Mouse (Mus musculus) heart, embryonic 16.5 days (tissue): ENCODE results near the gene Zfhx2. TPM values are rescaled to one million over a fixed set of nuclear protein-coding genes. Genes with fewer than 3 reads are reported as not detected.

ENCODE experiments used
- ATAC-seq: fragments of 200-750 bp; cut with Nextera tagmentation; replicated peaks from 2 replicates; pipeline ENCODE4 v1.8.0; 2017; ENCODE audit warnings: moderate number of reproducible peaks; ENCODE audit not compliant: insufficient read depth, low FRiP score; ENCODE audit errors: extremely low read depth
- H3K27ac ChIP-seq: fragments of 300-500 bp; sonication (generic); 2 replicates; pipeline ENCODE4 v1.5.1; 2014; ENCODE audit warnings: mild to moderate bottlenecking, low read length, control low read depth, moderate library complexity
- H3K27me3 ChIP-seq: fragments of 300-500 bp; sonication (generic); 2 replicates; pipeline ENCODE4 v1.6.1; 2014; ENCODE audit warnings: low read length, mixed read lengths; ENCODE audit not compliant: control insufficient read depth, insufficient read depth
- H3K36me3 ChIP-seq: fragments of 300-500 bp; sonication (generic); 2 replicates; pipeline ENCODE4 v1.6.1; 2014; ENCODE audit not compliant: control insufficient read depth, insufficient read depth
- H3K4me1 ChIP-seq: fragments of 300-500 bp; sonication (generic); 2 replicates; pipeline ENCODE4 v1.6.1; 2014; ENCODE audit warnings: low read length, mixed read lengths; ENCODE audit not compliant: control insufficient read depth, insufficient read depth
- H3K4me2 ChIP-seq: fragments of 300-500 bp; sonication (generic); 2 replicates; pipeline ENCODE4 v1.6.1; 2014; ENCODE audit warnings: low read depth, mild to moderate bottlenecking, control low read depth, low read length
- H3K4me3 ChIP-seq: fragments of 300-500 bp; sonication (generic); 2 replicates; pipeline ENCODE4 v1.5.1; 2014; ENCODE audit warnings: mild to moderate bottlenecking, control low read depth, low read length
- H3K9ac ChIP-seq: fragments of 300-500 bp; sonication (generic); 2 replicates; pipeline ENCODE4 v1.6.1; 2014; ENCODE audit warnings: low read length, control low read depth
- H3K9me3 ChIP-seq: fragments of 300-500 bp; sonication (generic); replicated peaks from 2 replicates; pipeline ENCODE4 v1.6.1; 2016; ENCODE audit warnings: low read length; ENCODE audit not compliant: control insufficient read depth
- WGBS: fragments of 180-500 bp; shearing (Covaris S2); extraction: QIAGEN DNeasy Blood & Tissue Kit; methylation state at CpG from one replicate; pipeline ENCODE4 v1.1.7; 2014; 5-methylcytosine and 5-hydroxymethylcytosine counted together
- polyA plus RNA-seq: library from polyadenylated mRNA; unstranded; fragments of >200 nt; fragmentation: Nextera tagmentation; extraction: Ambion mirVana; gene quantifications from 2 replicates; pipeline ENCODE4 v1.2.1, GENCODE M21; 2015

The Zfhx2 gene
- polyA plus RNA-seq, 1 experiment from 2014 or later: 2.5 TPM

DNA sequence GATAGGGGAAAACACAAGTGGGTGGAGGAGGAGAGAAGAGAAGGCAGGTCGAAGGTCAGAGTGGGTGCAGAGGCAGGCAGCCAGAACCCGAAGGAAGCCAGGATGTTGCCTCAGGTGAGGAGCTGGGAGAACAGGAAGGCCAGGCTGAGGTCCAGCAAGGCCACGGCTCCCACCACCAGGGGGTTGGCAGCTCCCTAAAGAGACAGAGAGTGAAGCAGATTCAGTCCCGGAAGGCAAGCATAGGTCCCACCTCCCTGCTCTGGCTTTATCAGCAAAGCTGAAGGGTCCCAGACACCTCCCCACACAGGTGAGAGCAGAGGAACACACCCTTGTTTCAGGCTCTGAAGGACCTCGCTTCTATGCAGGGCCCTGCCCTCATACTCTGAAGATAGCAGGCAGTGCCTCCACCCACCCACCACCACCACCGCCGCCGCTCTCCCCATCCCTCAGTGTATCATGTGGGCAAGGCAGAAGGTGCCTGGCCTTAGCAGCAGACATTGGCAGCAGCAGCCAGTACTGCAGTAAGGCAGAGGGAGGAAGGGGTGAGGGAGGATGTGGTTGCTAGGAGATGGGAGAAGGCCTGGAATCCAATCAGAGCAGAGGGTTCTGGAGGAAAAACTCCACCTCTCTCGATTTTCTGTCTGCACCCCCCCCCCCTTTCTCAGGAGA lies 16.2 kb upstream of the Zfhx2 start:
- WGBS: 32% methylated on average over 9 of the region's 9 CpGs
- no peak for ATAC-seq
- peaks cover 42% of the 10 kb centered on the region for H3K27me3 ChIP-seq

DNA sequence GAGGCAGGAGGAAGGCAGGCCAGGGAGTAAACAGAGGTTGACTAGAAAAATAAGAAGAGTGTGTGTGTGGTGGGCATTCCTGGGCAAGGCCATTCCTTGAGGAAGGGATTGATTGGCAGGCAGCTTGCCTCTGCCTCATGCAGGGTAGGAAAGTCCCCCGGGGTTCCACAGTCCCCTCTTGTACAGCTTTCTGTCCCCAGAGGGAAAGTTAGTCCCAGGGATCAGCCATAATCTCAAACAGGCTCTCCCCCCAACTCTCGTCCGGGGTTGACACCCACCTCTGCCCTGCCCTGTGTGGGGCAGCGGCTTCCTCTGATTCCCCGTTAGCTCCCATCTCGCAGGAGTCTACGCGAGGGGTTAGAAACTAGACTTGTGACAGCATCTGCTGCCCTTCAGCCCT lies 14.9 kb upstream of the Zfhx2 start:
- no peaks in the 10 kb centered on the region for H3K36me3 ChIP-seq
- no peak overlapping the region for H3K4me2 ChIP-seq
- H3K4me3 ChIP-seq: no peak overlapping the region
- no peak for ATAC-seq
- WGBS: 79% methylated on average over 8 of the region's 8 CpGs
- peaks cover 34% of the 10 kb centered on the region for H3K27me3 ChIP-seq
- peaks cover 12% of the 10 kb centered on the region for H3K4me1 ChIP-seq
- no peak overlapping the region for H3K27ac ChIP-seq
- no peaks in the 10 kb centered on the region for H3K9me3 ChIP-seq
- H3K9ac ChIP-seq: no peak overlapping the region; the same call in 1 of the 2 replicates

More for the DNA sequence above, 16.2 kb upstream of the Zfhx2 start:
- Histone ChIP-seq H3K9me3 (no peaks in the 10 kb centered on the region), H3K4me2 (no peak overlapping the region), H3K27ac (no peak overlapping the region), H3K36me3 (no peaks in the 10 kb centered on the region), H3K4me3 (no peak overlapping the region), H3K9ac (no peak overlapping the region), H3K4me1 (peaks cover 12% of the 10 kb centered on the region)

DNA sequence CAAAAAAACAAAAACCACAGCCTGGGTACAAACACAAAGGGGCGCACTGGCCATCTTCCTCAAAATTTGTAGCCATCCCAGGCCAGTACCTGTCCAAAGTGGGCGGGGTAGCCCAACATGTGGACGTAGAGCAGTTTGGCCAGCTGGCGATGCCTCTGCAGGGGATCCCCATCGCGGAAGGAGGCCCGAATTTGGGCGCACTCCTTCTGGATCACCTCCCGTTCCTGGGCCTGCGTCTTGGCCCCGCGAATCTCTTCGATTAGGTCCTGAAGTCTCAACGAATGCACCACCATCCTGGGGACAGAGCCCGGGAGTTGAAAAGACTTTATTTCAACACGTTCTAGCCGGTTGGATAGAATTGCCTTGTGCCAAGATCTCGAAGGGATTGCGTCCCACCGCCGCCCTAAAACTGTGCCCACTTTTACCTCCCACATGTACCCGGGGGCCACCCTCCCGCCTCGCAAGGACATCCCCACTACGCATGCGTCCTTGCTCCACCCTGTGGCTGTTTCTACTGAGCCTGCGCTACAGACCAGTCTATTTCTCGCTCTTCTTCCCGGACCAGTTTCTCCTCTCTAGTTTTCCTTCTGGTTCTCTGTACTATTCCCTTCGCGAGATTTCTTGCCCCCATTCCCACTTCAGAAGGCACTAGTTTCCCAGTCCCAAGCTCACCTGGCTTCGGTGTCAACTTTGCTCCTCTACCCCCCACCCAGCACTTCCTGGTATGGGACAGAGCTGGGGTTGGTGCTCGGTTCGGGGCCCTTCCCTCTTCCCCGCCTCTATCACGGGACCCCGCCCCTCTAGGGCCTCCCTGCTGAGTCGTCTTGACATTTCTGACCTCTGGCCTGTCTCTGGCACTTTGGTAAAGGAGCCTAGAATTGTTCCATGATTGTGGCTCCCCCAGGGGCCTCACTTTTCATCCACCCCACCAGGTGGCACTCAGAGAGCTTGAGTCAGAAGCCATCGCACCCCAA lies 14.0 kb upstream of the Zfhx2 start, which contains the start of gene Ap1g2:
Gene Ap1g2 (minus strand): TSS at position 758 of the 974 bp plus-strand sequence.
- Histone ChIP-seq H3K4me3 (peak within 1 kb of the TSS; percentile 71), H3K4me1 (peaks cover 12% of the 10 kb centered on the region), H3K9ac (peak within 1 kb of the TSS; percentile 83), H3K27me3 (peaks cover 26% of the 10 kb centered on the region), H3K9me3 (no peaks in the 10 kb centered on the region), H3K27ac (peak within 1 kb of the TSS; percentile 51; the same call in 1 of the 2 replicates), H3K36me3 (no peaks in the 10 kb centered on the region), H3K4me2 (peak within 1 kb of the TSS; percentile 94)
- WGBS: 2% methylated on average over 39 of the region's 39 CpGs
- ATAC-seq: peak; percentile 82

DNA sequence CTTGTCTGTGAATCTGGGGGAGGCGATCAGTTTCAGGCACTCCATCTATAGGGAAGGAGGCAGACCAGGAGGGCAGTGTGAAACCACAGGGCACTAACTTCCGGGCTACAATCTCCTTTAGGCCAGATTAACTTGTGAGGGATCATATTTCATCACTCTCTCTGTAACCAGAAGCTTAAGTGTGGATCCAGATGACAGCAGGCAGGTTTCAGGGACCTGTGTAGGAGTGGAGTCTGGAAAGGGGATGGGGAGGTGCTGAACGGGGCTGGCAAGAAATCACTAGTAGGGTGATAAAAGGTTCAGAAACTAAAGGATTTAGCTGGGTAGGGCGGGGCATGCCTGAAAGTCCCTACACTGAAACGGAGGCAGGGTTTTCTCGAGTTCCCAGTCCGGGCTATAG lies 13.3 kb upstream of the Zfhx2 start:
- peaks cover 20% of the 10 kb centered on the region for H3K27me3 ChIP-seq
- H3K36me3 ChIP-seq: no peaks in the 10 kb centered on the region
- peak overlapping the region; percentile 71 for H3K4me3 ChIP-seq
- H3K27ac ChIP-seq: no peak overlapping the region
- H3K4me2 ChIP-seq: peak overlapping the region; percentile 94
- WGBS: 9% methylated on average over 7 of the region's 7 CpGs
- no peaks in the 10 kb centered on the region for H3K9me3 ChIP-seq
- H3K4me1 ChIP-seq: peaks cover 12% of the 10 kb centered on the region
- peak overlapping the region; percentile 83 for H3K9ac ChIP-seq
- no peak for ATAC-seq

DNA sequence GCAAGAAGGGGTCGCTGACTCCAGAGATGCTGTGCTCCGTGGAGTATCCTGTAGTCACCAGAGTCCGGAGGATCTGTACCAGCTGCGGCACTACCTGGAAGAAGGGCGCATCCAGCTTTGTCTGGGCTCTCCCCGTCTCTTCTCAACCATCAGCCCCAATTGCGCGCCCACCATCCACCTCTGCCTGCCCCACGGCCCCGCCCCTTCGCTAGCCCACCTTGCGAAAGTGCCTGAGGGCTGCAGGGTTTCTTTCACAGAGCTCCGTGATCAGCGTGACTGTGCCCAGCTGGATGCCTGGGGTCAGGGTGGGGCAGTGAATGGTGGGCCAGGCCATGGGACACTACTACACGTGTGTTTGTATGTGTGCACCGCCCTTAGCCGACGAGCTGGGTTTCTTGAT lies 12.2 kb upstream of the Zfhx2 start:
- ATAC-seq: no peak
- Histone ChIP-seq H3K36me3 (no peaks in the 10 kb centered on the region), H3K9ac (no peak overlapping the region), H3K9me3 (no peaks in the 10 kb centered on the region), H3K4me3 (no peak overlapping the region), H3K4me1 (peaks cover 12% of the 10 kb centered on the region), H3K27ac (no peak overlapping the region), H3K27me3 (peaks cover 10% of the 10 kb centered on the region), H3K4me2 (no peak overlapping the region)
- 86% methylated on average over 18 of the region's 18 CpGs for WGBS

DNA sequence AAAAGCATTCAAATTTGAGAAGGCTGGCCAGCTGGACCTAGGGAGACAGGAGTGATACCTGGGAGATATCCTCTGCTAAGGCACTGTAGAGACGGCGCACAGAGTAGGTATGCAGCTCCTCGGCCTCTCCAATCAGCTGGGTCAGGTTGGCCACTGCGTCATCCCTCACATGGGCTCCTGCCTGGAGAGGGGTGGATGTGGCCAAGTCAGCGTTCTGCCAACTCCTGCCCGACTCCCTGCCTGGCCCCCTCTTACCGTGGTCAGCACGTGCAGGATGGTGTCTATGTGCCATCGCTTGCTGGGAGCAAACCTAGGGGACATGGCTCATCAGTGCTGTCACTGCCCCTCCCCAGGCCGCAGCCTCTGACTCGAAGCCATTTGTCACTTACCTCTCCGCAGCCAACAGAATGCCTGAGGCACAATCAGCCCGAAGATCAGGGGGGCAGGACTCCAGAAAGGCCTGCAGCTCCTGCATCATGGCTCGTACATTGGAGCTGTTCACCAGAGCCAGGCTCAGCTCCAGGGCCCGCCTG lies 10.2 kb upstream of the Zfhx2 start:
- ATAC-seq: no peak
- H3K9ac ChIP-seq: no peak overlapping the region
- no peaks in the 10 kb centered on the region for H3K9me3 ChIP-seq
- H3K27ac ChIP-seq: no peak overlapping the region
- H3K4me2 ChIP-seq: no peak overlapping the region
- H3K4me3 ChIP-seq: no peak overlapping the region
- peaks cover 1% of the 10 kb centered on the region for H3K27me3 ChIP-seq
- WGBS: 79% methylated on average over 15 of the region's 15 CpGs
- peaks cover 8% of the 10 kb centered on the region for H3K36me3 ChIP-seq
- peaks cover 14% of the 10 kb centered on the region for H3K4me1 ChIP-seq

DNA sequence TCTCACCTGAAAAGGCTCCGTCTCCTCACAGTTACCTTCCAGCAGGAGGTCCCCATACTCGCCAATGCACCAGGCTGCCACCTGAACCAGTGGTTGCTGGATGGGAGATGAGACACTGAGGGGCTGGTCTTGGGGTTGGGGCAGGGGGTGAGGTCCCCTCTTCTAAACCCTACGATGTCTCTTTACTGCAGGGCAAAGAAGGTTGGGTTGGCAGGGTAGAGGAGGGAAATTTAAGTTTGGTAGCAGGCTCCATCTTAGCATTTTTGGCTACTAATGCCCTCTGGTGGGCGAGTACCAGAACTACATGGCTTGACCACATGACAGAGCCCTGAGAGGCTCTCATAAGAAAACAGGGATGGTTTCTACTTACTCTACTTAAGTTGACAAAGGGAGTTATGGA lies 9.5 kb upstream of the Zfhx2 start:
- WGBS: 49% methylated on average over 4 of the region's 4 CpGs
- H3K4me2 ChIP-seq: no peak overlapping the region
- H3K9me3 ChIP-seq: no peaks in the 10 kb centered on the region
- H3K36me3 ChIP-seq: peaks cover 8% of the 10 kb centered on the region
- no peak overlapping the region for H3K9ac ChIP-seq
- no peak for ATAC-seq
- H3K4me3 ChIP-seq: no peak overlapping the region
- H3K4me1 ChIP-seq: peaks cover 13% of the 10 kb centered on the region
- no peak overlapping the region for H3K27ac ChIP-seq
- H3K27me3 ChIP-seq: no peaks in the 10 kb centered on the region

DNA sequence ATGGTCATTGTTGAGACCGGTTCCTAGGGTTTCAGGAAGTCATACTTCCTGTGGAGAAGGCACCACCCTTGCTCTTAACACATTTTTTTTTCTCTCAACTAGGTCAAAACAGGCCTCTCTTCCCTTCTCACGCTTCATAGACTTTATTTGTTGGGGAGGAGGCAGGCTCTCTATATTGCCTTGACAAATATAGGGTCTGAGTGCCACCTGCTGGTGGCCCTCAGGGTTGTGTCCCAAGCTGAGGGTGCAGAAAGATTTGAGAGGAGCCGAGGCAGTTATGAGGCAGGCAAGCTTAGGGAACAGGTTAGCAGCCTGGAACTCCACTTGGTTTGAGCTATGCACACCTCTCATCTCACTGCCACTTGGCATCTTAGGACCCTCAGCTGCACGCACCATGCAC lies 5.9 kb upstream of the Zfhx2 start:
- 60% methylated on average over 4 of the region's 4 CpGs for WGBS
- Histone ChIP-seq H3K9ac (no peak overlapping the region), H3K27me3 (no peaks in the 10 kb centered on the region), H3K4me3 (no peak overlapping the region), H3K27ac (peak overlapping the region; percentile 72; the same call in 1 of the 2 replicates), H3K4me1 (peaks cover 15% of the 10 kb centered on the region), H3K4me2 (peak overlapping the region; percentile 28; the same call in 1 of the 2 replicates), H3K9me3 (no peaks in the 10 kb centered on the region), H3K36me3 (peaks cover 8% of the 10 kb centered on the region)
- no peak for ATAC-seq
